Mouse (Mus musculus): ENCODE measurements around the gene Osbpl7. TPM values are rescaled to one million over a fixed set of nuclear protein-coding genes. Genes with fewer than 3 reads are reported as not detected.

Gene Osbpl7
- total RNA-seq, 1 experiment, result 6.6 TPM

DNA sequence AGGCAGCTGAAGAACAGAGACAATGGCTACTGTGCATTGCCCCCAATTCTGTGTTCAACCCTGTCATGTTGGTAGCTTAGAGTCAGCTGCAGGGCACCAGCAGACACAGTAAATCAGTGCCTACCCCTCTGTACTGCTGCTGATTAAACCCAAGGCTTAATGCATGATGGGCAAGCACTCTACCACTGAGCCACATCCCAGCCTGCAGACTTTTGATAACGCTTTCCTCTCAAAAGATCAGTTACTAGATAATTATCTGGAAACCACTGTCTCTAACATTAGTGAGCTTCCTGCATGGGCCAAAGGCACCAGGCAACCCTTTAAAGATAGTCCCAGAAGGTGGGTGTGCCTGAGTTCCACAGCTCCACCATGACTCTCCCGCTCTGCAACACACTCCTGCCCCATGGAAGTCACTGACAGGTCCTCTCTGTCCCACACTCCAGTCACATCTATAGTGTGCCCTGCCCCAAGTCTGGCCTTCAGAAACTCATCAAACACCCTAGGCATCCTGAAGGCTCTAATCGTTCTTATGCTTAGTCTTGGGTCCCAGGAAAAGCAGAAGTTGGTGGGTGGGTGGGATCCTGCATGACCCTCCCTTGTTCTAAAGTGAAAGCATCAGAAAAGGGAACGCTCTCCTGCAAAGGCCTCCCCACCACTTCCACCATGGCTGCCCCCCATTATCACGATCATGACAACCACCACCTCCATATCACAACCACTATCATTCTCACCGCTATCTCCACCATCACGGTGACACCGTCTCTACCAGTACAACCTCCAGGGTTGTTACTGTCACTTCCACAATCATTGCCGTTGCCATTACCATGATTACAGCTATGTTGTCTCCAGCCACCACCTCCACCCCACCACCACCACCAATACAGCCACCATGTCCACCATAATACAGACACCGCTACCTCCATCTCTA is 53.0 kb downstream of the Osbpl7 start:
- no peak for TF ChIP-seq ZNF384 (IDR thresholded peaks at IDR 0.05; ENCODE audit: low read depth, low read length)
- no peak for TF ChIP-seq ZC3H11A (IDR thresholded peaks at IDR 0.05; ENCODE audit: borderline replicate concordance, low read depth, low read length)
- TF ChIP-seq HCFC1 (IDR thresholded peaks at IDR 0.05; ENCODE audit: borderline replicate concordance, insufficient read depth, low read length), result no peak
- TF ChIP-seq MAFK (IDR thresholded peaks at IDR 0.05; ENCODE audit: insufficient read depth, low read depth, low read length), result no peak
- no peak for TF ChIP-seq CHD2 (IDR thresholded peaks at IDR 0.05; ENCODE audit: low read depth, low read length)
- H3K9ac ChIP-seq (ENCODE audit: insufficient read depth, low read depth, low read length, poor library complexity, severe bottlenecking), result no peak overlapping the region
- H3K4me3 ChIP-seq (ENCODE audit: insufficient read depth in 1 of 2, low read depth in 1 of 2, low read length in 2 of 2, poor library complexity in 1 of 2, severe bottlenecking in 1 of 2), result no peak overlapping the region
- DNase-seq (ENCODE audit: low read depth, low spot score), result no peak
- no peaks in the 10 kb centered on the region for H3K36me3 ChIP-seq (ENCODE audit: control insufficient read depth, insufficient read depth, low read length, poor library complexity, severe bottlenecking)
- H3K4me1 ChIP-seq (ENCODE audit: control insufficient read depth in 2 of 2, insufficient read depth in 2 of 2, low read length in 2 of 2, poor library complexity in 1 of 2), result peaks cover 0 to 2% of the 10 kb centered on the region in 2 experiments; a peak in 1 of 4 replicates
- in situ Hi-C loops (cut with MboI; ENCODE audit: low sequenced_read_pairs in 2 of 2, unreplicated experiment in 2 of 2), result no loop called here
- no peak overlapping the region; the same call in 1 of the 2 replicates for H3K27ac ChIP-seq (ENCODE audit: insufficient read depth, low read depth, low read length, poor library complexity, severe bottlenecking)
- H3K9me3 ChIP-seq (ENCODE audit: control insufficient read depth, insufficient read depth, low read depth, low read length), result no peaks in the 10 kb centered on the region

DNA sequence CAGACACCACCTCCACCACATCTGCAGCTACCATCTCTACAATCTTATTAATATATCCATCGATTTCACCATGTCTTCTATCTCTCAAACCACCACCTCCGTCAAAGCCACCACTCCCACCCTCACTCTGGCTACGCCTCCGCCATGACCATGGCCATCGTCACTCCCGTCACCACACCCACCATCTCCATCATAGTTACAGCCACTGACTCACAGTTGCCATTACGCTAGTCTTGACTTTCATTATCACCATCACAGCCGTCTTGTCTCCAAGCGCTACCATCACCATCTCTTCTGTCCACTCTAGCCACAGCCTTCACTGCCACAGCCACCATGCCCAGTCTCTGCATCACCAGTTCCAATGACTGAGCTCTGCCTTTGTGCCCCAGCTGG is 53.7 kb downstream of the Osbpl7 start:
- no peak for DNase-seq (ENCODE audit: low read depth, low spot score)
- Histone ChIP-seq H3K9me3 (ENCODE audit: control insufficient read depth, insufficient read depth, low read depth, low read length) (no peaks in the 10 kb centered on the region), H3K4me3 (ENCODE audit: insufficient read depth in 1 of 2, low read depth in 1 of 2, low read length in 2 of 2, poor library complexity in 1 of 2, severe bottlenecking in 1 of 2) (no peak overlapping the region), H3K36me3 (ENCODE audit: control insufficient read depth, insufficient read depth, low read length, poor library complexity, severe bottlenecking) (no peaks in the 10 kb centered on the region), H3K4me1 (ENCODE audit: control insufficient read depth in 2 of 2, insufficient read depth in 2 of 2, low read length in 2 of 2, poor library complexity in 1 of 2) (peaks cover 0 to under 1% of the 10 kb centered on the region in 2 experiments; a peak in 1 of 4 replicates), H3K27ac (ENCODE audit: insufficient read depth, low read depth, low read length, poor library complexity, severe bottlenecking) (peak overlapping the region; percentile 25; the same call in 1 of the 2 replicates), H3K9ac (ENCODE audit: insufficient read depth, low read depth, low read length, poor library complexity, severe bottlenecking) (no peak overlapping the region)
- no peak for TF ChIP-seq HCFC1 (IDR thresholded peaks at IDR 0.05; ENCODE audit: borderline replicate concordance, insufficient read depth, low read length)
- no peak for TF ChIP-seq ZNF384 (IDR thresholded peaks at IDR 0.05; ENCODE audit: low read depth, low read length)
- no peak for TF ChIP-seq MAFK (IDR thresholded peaks at IDR 0.05; ENCODE audit: insufficient read depth, low read depth, low read length)
- no peak for TF ChIP-seq ZC3H11A (IDR thresholded peaks at IDR 0.05; ENCODE audit: borderline replicate concordance, low read depth, low read length)
- in situ Hi-C loops (cut with MboI; ENCODE audit: low sequenced_read_pairs in 2 of 2, unreplicated experiment in 2 of 2), result no loop called here

DNA sequence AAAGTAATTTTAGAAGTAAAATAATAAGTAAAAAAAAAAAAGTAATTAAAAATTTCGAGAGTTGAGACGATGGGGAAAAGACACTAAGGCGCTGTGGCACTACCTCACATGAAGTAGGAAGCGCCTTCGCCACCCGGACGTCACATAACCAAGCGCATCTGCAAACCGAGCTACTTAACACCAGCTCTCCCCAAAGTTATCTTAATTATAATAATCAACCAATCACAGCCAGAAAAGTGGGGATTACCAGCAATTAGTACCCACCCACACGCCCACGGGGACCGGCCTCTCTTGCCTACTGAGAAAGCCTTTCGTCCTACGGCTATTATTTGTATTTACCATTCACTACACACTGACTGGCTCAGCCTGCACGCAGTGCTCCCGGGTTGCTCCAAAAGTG is 58.5 kb downstream of the Osbpl7 start:
- DNase-seq (ENCODE audit: low read depth, low spot score), result no peak
- no peak overlapping the region for H3K9ac ChIP-seq (ENCODE audit: insufficient read depth, low read depth, low read length, poor library complexity, severe bottlenecking)
- in situ Hi-C loops (cut with MboI; ENCODE audit: low sequenced_read_pairs in 2 of 2, unreplicated experiment in 2 of 2), result no loop called here
- H3K4me3 ChIP-seq (ENCODE audit: insufficient read depth in 1 of 2, low read depth in 1 of 2, low read length in 2 of 2, poor library complexity in 1 of 2, severe bottlenecking in 1 of 2), result no peak overlapping the region
- TF ChIP-seq MAFK (IDR thresholded peaks at IDR 0.05; ENCODE audit: insufficient read depth, low read depth, low read length) (no peak), HCFC1 (IDR thresholded peaks at IDR 0.05; ENCODE audit: borderline replicate concordance, insufficient read depth, low read length) (no peak), ZC3H11A (IDR thresholded peaks at IDR 0.05; ENCODE audit: borderline replicate concordance, low read depth, low read length) (no peak), CHD2 (IDR thresholded peaks at IDR 0.05; ENCODE audit: low read depth, low read length) (no peak), ZNF384 (IDR thresholded peaks at IDR 0.05; ENCODE audit: low read depth, low read length) (no peak)
- H3K9me3 ChIP-seq (ENCODE audit: control insufficient read depth, insufficient read depth, low read depth, low read length), result no peaks in the 10 kb centered on the region
- peaks cover 0 to 2% of the 10 kb centered on the region in 2 experiments; a peak in 1 of 4 replicates for H3K4me1 ChIP-seq (ENCODE audit: control insufficient read depth in 2 of 2, insufficient read depth in 2 of 2, low read length in 2 of 2, poor library complexity in 1 of 2)
- no peak overlapping the region for H3K27ac ChIP-seq (ENCODE audit: insufficient read depth, low read depth, low read length, poor library complexity, severe bottlenecking)
- no peaks in the 10 kb centered on the region for H3K36me3 ChIP-seq (ENCODE audit: control insufficient read depth, insufficient read depth, low read length, poor library complexity, severe bottlenecking)

DNA sequence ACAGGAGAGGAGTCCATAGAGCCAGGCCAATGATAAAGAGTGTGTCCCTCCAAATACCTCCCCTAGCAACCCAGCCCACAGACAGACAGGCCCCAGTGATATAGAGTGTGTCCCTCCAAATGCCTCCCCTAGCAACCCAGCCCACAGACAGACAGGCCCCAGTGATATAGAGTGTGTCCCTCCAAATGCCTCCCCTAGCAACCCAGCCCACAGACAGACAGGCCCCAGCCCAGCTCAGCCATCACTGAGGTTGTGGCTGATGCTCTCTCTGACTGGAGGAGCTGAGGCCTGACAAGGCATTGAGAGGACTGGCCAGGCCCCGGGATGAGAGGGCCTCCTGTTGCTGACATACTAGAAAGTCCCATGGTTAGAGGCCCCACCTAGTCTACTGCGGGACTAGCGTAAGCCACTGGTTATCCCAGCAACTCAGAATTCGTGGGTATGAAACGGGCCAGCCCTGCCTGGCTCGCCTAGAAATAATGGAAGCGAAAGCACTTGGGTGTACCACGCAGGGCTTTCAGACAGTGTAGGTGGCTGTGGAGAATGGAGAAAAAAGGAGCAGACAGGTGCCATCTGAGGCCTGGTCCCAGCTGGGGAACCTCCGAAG is 62.2 kb downstream of the Osbpl7 start:
- Histone ChIP-seq H3K9me3 (ENCODE audit: control insufficient read depth, insufficient read depth, low read depth, low read length) (no peaks in the 10 kb centered on the region), H3K4me3 (ENCODE audit: insufficient read depth in 1 of 2, low read depth in 1 of 2, low read length in 2 of 2, poor library complexity in 1 of 2, severe bottlenecking in 1 of 2) (no peak overlapping the region), H3K27ac (ENCODE audit: insufficient read depth, low read depth, low read length, poor library complexity, severe bottlenecking) (no peak overlapping the region), H3K9ac (ENCODE audit: insufficient read depth, low read depth, low read length, poor library complexity, severe bottlenecking) (no peak overlapping the region), H3K36me3 (ENCODE audit: control insufficient read depth, insufficient read depth, low read length, poor library complexity, severe bottlenecking) (no peaks in the 10 kb centered on the region), H3K4me1 (ENCODE audit: control insufficient read depth in 2 of 2, insufficient read depth in 2 of 2, low read length in 2 of 2, poor library complexity in 1 of 2) (peaks cover 0 to 8% of the 10 kb centered on the region in 2 experiments; a peak in 1 of 4 replicates)
- DNase-seq (ENCODE audit: low read depth, low spot score), result no peak
- no peak for TF ChIP-seq ZC3H11A (IDR thresholded peaks at IDR 0.05; ENCODE audit: borderline replicate concordance, low read depth, low read length)
- TF ChIP-seq ZNF384 (IDR thresholded peaks at IDR 0.05; ENCODE audit: low read depth, low read length), result no peak
- no peak for TF ChIP-seq HCFC1 (IDR thresholded peaks at IDR 0.05; ENCODE audit: borderline replicate concordance, insufficient read depth, low read length)
- TF ChIP-seq CHD2 (IDR thresholded peaks at IDR 0.05; ENCODE audit: low read depth, low read length), result no peak
- no peak for TF ChIP-seq MAFK (IDR thresholded peaks at IDR 0.05; ENCODE audit: insufficient read depth, low read depth, low read length)
- in situ Hi-C loops (cut with MboI; ENCODE audit: low sequenced_read_pairs in 2 of 2, unreplicated experiment in 2 of 2), result no loop called here
